Mouse (Mus musculus) C2C12 (cell line): ENCODE results near the gene Rhod. TPM values are rescaled to one million over a fixed set of nuclear protein-coding genes. Genes with fewer than 3 reads are reported as not detected.

Experiments used
- H3K27me3 ChIP-seq: one replicate; pipeline ENCODE4 v1.6.1; 2011; ENCODE audit not compliant: control insufficient read depth, insufficient read depth, insufficient read length
- H3K36me3 ChIP-seq: one replicate; pipeline ENCODE4 v1.6.1; 2011; ENCODE audit not compliant: control insufficient read depth, insufficient read depth
- H3K4me3 ChIP-seq: one replicate; pipeline ENCODE4 v1.5.1; 2011; ENCODE audit warnings: mild to moderate bottlenecking, control low read depth; ENCODE audit not compliant: poor library complexity, insufficient read depth, severe bottlenecking
- H3K79me2 ChIP-seq: one replicate; pipeline ENCODE4 v1.6.1; 2011; ENCODE audit not compliant: control insufficient read depth, insufficient read depth
- H3K79me3 ChIP-seq: one replicate; pipeline ENCODE4 v1.6.1; 2011; ENCODE audit warnings: low read depth, control low read depth
- H3ac ChIP-seq: one replicate; pipeline ENCODE3; 2011; ENCODE audit warnings: low read depth; ENCODE audit not compliant: control insufficient read depth, insufficient read length
- CEBPB ChIP-seq: IDR thresholded peaks from one replicate; pipeline ENCODE4 v1.6.1; 2011; ENCODE audit warnings: low read depth, mild to moderate bottlenecking, control low read depth, moderate library complexity
- CTCF ChIP-seq: IDR thresholded peaks from one replicate; pipeline ENCODE4 v1.5.1; 2011; ENCODE audit not compliant: control insufficient read depth, insufficient read depth, insufficient read length
- FOSL1 ChIP-seq: IDR thresholded peaks from one replicate; pipeline ENCODE4 v1.8.0; 2011; ENCODE audit warnings: mild to moderate bottlenecking, low read length; ENCODE audit not compliant: poor library complexity, insufficient read depth, severe bottlenecking
- MAX ChIP-seq: IDR thresholded peaks from one replicate; pipeline ENCODE4 v1.6.1; 2011; ENCODE audit warnings: mild to moderate bottlenecking, control low read depth
- MYOD1 ChIP-seq: IDR thresholded peaks from one replicate; pipeline ENCODE4 v1.6.1; 2011; ENCODE audit warnings: low read depth; ENCODE audit not compliant: control insufficient read depth, insufficient read length
- MYOG ChIP-seq: IDR thresholded peaks from one replicate; pipeline ENCODE4 v1.6.1; 2011; ENCODE audit not compliant: control insufficient read depth, insufficient read length; ENCODE audit errors: extremely low read depth
- USF1 ChIP-seq: IDR thresholded peaks from one replicate; pipeline ENCODE4 v1.6.1; 2011; ENCODE audit warnings: low read depth, mild to moderate bottlenecking, control low read depth, moderate library complexity
- polyA plus RNA-seq: library from polyadenylated mRNA; unstranded; fragments of >200 nt; fragmentation: generic; extraction: Trizol; gene quantifications from one replicate; pipeline ENCODE4 v1.2.1, GENCODE M21; 2012; ENCODE audit warnings: missing spikeins

Rhod gene
- polyA plus RNA-seq, 1 experiment: 65.1 TPM

GRCm38 (mm10) chr19:4480041-4480440 is 40.8 kb upstream of the Rhod start:
- H3K27me3 ChIP-seq: no peaks in the 10 kb centered on the region
- no peak for TF ChIP-seq USF1
- no peak for TF ChIP-seq MAX
- no peak for TF ChIP-seq MYOD1
- TF ChIP-seq CTCF: no peak
- TF ChIP-seq CEBPB: no peak
- no peak for TF ChIP-seq FOSL1
- TF ChIP-seq MYOG: no peak
- no peaks in the 10 kb centered on the region for H3K36me3 ChIP-seq
- H3K79me2 ChIP-seq: peaks cover 3% of the 10 kb centered on the region
- H3ac ChIP-seq: no peak overlapping the region
- no peaks in the 10 kb centered on the region for H3K79me3 ChIP-seq
- no peak overlapping the region for H3K4me3 ChIP-seq

DNA sequence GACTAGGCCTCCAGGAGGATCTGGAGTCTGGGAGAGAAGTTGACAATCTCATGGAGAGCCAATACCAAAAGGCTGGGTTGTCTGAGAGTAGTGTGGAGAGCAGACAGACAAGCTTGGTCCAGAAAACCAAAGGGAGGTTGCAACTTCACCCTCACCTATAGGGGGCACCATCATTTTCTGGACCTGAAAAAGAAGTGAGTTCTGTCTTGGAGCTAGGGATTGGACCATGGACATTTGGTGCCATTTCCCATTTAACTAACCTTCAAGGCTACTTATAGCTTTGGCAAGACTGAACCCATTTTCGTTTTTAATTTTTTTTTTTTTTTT is 38.9 kb upstream of the Rhod start:
- H3K4me3 ChIP-seq: no peak overlapping the region
- no peaks in the 10 kb centered on the region for H3K27me3 ChIP-seq
- peaks cover 8% of the 10 kb centered on the region for H3K79me2 ChIP-seq
- no peaks in the 10 kb centered on the region for H3K79me3 ChIP-seq
- TF ChIP-seq CTCF (peak; percentile 7), FOSL1 (no peak)
- no peaks in the 10 kb centered on the region for H3K36me3 ChIP-seq
- no peak overlapping the region for H3ac ChIP-seq

DNA sequence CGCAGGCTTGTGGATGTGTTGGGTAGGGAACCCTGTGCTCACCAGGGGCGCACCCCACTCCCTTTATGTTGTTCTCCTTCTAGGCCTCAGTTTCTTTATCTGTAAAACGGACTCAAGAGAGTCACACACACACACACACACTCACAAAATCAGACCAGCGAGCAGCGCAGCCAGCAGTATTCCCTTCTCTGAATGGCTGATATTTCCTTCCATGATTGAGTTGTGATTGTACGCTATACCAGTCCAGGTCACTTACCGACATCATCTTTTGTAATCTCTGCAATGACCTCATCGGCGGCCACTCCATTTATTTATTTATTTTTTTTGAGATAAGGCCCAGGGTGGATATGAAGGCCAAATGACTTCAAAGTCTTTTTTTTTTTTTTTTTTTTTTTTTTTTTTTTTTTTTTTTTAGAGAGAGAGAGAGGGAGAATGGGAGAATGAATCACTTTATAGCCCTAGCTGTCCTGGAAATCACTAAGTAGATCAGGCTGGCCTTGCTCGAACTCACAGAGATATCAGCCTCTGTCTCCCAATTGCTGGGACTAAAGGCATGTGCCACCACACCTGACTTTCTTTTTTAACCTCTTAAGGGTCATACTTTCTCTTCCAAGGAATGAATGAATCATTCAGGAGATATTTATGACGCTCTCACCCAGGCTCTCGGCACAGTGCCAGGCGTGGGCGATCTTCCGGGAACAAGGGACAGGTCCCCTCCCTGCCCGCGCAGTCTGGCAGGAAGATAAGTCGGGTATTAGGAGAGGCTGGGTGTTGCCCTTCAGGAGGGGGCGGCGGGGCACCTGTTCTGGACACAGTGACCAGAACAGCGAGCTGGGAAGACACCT is 38.3 kb upstream of the Rhod start, which contains the start of gene Syt12:
Gene Syt12 (minus strand): TSS at position 103 of the 845 bp plus-strand sequence.
- Histone ChIP-seq H3K36me3 (no peaks in the 10 kb centered on the region), H3K79me2 (peaks cover 8% of the 10 kb centered on the region), H3ac (peak within 1 kb of the TSS; percentile 85), H3K79me3 (no peaks in the 10 kb centered on the region), H3K27me3 (no peaks in the 10 kb centered on the region), H3K4me3 (peak within 1 kb of the TSS; percentile 37)
- TF ChIP-seq MYOD1 (peak; percentile 13), CTCF (no peak)

- TF ChIP-seq CTCF (peak; percentile 10), MAX (peak; percentile 16), CEBPB (no peak)
- H3K79me2 ChIP-seq: peaks cover 8% of the 10 kb centered on the region
- peak overlapping the region; percentile 37 for H3K4me3 ChIP-seq
- H3K36me3 ChIP-seq: no peaks in the 10 kb centered on the region
- no peaks in the 10 kb centered on the region for H3K27me3 ChIP-seq
- H3ac ChIP-seq: peak overlapping the region; percentile 85
- H3K79me3 ChIP-seq: no peaks in the 10 kb centered on the region
Observed at GRCm38 (mm10) chr19:4476601-4477257, 37.5 kb upstream of the Rhod start.

DNA sequence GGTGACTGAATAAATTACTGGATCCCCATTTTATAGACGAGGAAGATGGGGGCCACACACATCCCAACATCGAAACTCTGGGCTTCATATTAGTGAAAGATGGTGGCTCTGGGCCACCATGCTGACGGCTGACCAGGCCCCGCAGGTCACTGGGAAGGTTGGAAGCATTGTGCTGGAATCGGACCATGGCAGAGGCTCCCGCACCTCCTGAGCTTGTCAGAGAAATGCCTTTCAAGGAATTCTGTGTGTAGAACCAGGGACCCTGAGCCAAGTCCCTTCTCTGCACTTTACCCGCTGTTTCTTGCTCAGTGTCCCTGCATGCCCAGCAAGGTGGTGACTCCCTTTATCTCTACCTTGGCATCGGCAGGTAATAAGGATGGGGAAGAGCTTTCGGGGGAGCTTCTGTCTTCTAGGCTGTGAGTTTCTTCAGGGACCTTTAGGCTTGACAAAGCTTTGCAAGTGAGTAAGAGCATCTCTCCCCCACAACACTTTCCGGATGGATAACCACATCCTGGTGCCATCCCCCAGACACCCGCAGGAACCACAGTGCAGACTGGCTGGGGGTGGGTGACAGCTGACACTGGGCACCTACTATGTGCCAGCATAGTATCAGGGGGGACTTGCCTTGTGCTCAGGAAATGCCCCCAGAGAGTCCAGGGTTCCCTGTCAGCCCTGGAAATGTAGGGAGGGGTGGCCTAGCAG is 36.1 kb upstream of the Rhod start:
- H3ac ChIP-seq: no peak overlapping the region
- no peaks in the 10 kb centered on the region for H3K79me3 ChIP-seq
- peaks cover 8% of the 10 kb centered on the region for H3K79me2 ChIP-seq
- H3K36me3 ChIP-seq: no peaks in the 10 kb centered on the region
- peak; percentile 66 for TF ChIP-seq MYOD1
- no peak for TF ChIP-seq FOSL1
- no peaks in the 10 kb centered on the region for H3K27me3 ChIP-seq
- no peak overlapping the region for H3K4me3 ChIP-seq

DNA sequence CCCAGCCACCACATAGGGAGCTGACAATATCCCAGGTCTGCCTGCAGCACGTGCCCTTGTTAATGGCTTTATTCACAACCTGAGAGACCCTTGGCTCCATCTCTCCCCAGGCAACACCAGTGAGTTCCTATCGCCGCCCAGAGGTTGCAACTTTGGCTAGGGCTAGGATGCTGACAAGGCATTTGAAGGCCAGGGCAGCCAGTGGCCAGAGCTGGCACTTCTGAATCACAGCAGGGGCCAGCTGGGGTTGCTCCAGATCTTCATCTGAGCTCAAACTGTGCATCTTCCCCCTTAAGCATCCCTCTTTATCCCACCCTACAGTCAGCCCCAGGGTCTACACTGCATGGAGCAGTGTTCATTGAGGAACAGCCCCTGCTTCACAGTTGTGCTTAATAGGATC is 35.5 kb upstream of the Rhod start:
- H3K36me3 ChIP-seq: no peaks in the 10 kb centered on the region
- H3K4me3 ChIP-seq: no peak overlapping the region
- H3K27me3 ChIP-seq: no peaks in the 10 kb centered on the region
- TF ChIP-seq USF1 (no peak), CEBPB (no peak), CTCF (no peak), FOSL1 (no peak), MYOG (no peak), MYOD1 (no peak), MAX (no peak)
- peaks cover 8% of the 10 kb centered on the region for H3K79me2 ChIP-seq
- H3ac ChIP-seq: no peak overlapping the region
- H3K79me3 ChIP-seq: no peaks in the 10 kb centered on the region
